Mouse (Mus musculus) stomach, embryonic 15.5 days (tissue): ENCODE measurements around the gene Cryba2. TPM values are rescaled to one million over a fixed set of nuclear protein-coding genes. Genes with fewer than 3 reads are reported as not detected.
A peak's percentile ranks its signal among the peaks of the same experiment; 100 is the strongest.

Experiments
- ATAC-seq: fragments of 200-750 bp; cut with Nextera tagmentation; 2 replicates; pipeline ENCODE4 v1.8.0; 2017; ENCODE audit warnings: low read depth, moderate number of reproducible peaks, moderate TSS enrichment; ENCODE audit not compliant: insufficient read depth, low FRiP score
- H3K27ac ChIP-seq: fragments of 300-500 bp; sonication (generic); 2 replicates; pipeline ENCODE4 v1.5.1; 2015; ENCODE audit warnings: mild to moderate bottlenecking, inconsistent platforms
- H3K27me3 ChIP-seq: fragments of 300-500 bp; sonication (generic); replicated peaks from 2 replicates; pipeline ENCODE4 v1.6.1; 2015; ENCODE audit warnings: inconsistent platforms
- H3K36me3 ChIP-seq: fragments of 300-500 bp; sonication (generic); 2 replicates; pipeline ENCODE4 v1.6.1; 2015; ENCODE audit warnings: inconsistent platforms
- H3K4me1 ChIP-seq: fragments of 300-500 bp; sonication (generic); 2 replicates; pipeline ENCODE4 v1.6.1; 2015; ENCODE audit warnings: inconsistent platforms
- H3K4me2 ChIP-seq: fragments of 300-500 bp; sonication (generic); 2 replicates; pipeline ENCODE4 v1.6.1; 2015; ENCODE audit warnings: mild to moderate bottlenecking, inconsistent platforms
- H3K4me3 ChIP-seq: fragments of 300-500 bp; sonication (generic); replicated peaks from 2 replicates; pipeline ENCODE4 v1.5.1; 2015; ENCODE audit warnings: inconsistent platforms
- H3K9ac ChIP-seq: fragments of 300-500 bp; sonication (generic); 2 replicates; pipeline ENCODE4 v1.6.1; 2015; ENCODE audit warnings: inconsistent platforms
- H3K9me3 ChIP-seq: fragments of 300-500 bp; sonication (generic); 2 replicates; pipeline ENCODE4 v1.6.1; 2016; ENCODE audit warnings: inconsistent platforms
- WGBS: fragments of 180-500 bp; shearing (Covaris S2); methylation state at CpG from one replicate; pipeline ENCODE4 v1.1.7; 2015; 5-methylcytosine and 5-hydroxymethylcytosine counted together
- microRNA counts: library from miRNA; unstranded; fragments of <30 nt; microRNA quantifications from one replicate; lab custom pipeline; 2016
- microRNA-seq: library from miRNA; unstranded; fragments of <30 nt; microRNA quantifications from one replicate; pipeline ENCODE4, GENCODE M21; 2016
- polyA plus RNA-seq: library from polyadenylated mRNA; unstranded; fragments of >200 nt; fragmentation: Nextera tagmentation; extraction: Ambion mirVana; gene quantifications from 2 replicates; pipeline ENCODE4 v1.2.1, GENCODE M21; 2015

Gene Cryba2
- polyA plus RNA-seq, 1 experiment from 2014 or later: 2.2 TPM

GRCm38 (mm10) chr1:74855651-74856438 lies 37.1 kb downstream of the Cryba2 start:
- ATAC-seq: no peak
- peaks cover 93% of the 10 kb centered on the region for H3K27me3 ChIP-seq
- H3K4me1 ChIP-seq: peaks cover 26% of the 10 kb centered on the region
- peak overlapping the region; percentile 99 for H3K4me2 ChIP-seq
- peak overlapping the region; percentile 64 for H3K4me3 ChIP-seq
- H3K9ac ChIP-seq: no peak overlapping the region
- H3K27ac ChIP-seq: no peak overlapping the region
- H3K9me3 ChIP-seq: no peaks in the 10 kb centered on the region
- WGBS: 1% methylated on average over 74 of the region's 74 CpGs
- no peaks in the 10 kb centered on the region for H3K36me3 ChIP-seq

- Histone ChIP-seq H3K27ac (no peak overlapping the region), H3K36me3 (no peaks in the 10 kb centered on the region), H3K4me1 (peaks cover 26% of the 10 kb centered on the region), H3K9me3 (no peaks in the 10 kb centered on the region), H3K27me3 (peaks cover 95% of the 10 kb centered on the region), H3K4me2 (peak overlapping the region; percentile 99), H3K4me3 (peak overlapping the region; percentile 64), H3K9ac (peak overlapping the region; percentile 41)
- 1% methylated on average over 48 of the region's 48 CpGs for whole genome bisulfite sequencing
- ATAC-seq: no peak
Measured at GRCm38 (mm10) chr1:74855156-74855555, 37.8 kb downstream of the Cryba2 start.

GRCm38 (mm10) chr1:74854306-74855056 lies 38.5 kb downstream of the Cryba2 start, which contains the start of gene Cdk5r2:
Gene Cdk5r2 (plus strand): TSS chr1:74854934.
- Histone ChIP-seq H3K4me1 (peaks cover 26% of the 10 kb centered on the region), H3K9me3 (no peaks in the 10 kb centered on the region), H3K36me3 (no peaks in the 10 kb centered on the region), H3K9ac (peak within 1 kb of the TSS; percentile 41), H3K4me3 (peak within 1 kb of the TSS; percentile 64), H3K27me3 (peaks cover 95% of the 10 kb centered on the region), H3K4me2 (peak within 1 kb of the TSS; percentile 99), H3K27ac (no peak within 1 kb of the TSS)
- WGBS: 2% methylated on average over 38 of the region's 39 CpGs
- ATAC-seq: peak; percentile 83; the same call in 1 of the 2 replicates

- no peak for ATAC-seq
- Histone ChIP-seq H3K9ac (no peak overlapping the region), H3K4me2 (no peak overlapping the region), H3K9me3 (no peaks in the 10 kb centered on the region), H3K4me3 (no peak overlapping the region), H3K27me3 (peaks cover 66% of the 10 kb centered on the region), H3K27ac (no peak overlapping the region), H3K36me3 (no peaks in the 10 kb centered on the region), H3K4me1 (peaks cover 14% of the 10 kb centered on the region)
- WGBS: 16% methylated on average over 6 of the region's 6 CpGs
Measured at GRCm38 (mm10) chr1:74851001-74851775, 41.8 kb downstream of the Cryba2 start.

GRCm38 (mm10) chr1:74850251-74850650 lies 42.7 kb downstream of the Cryba2 start:
- WGBS: 29% methylated on average over 6 of the region's 6 CpGs
- no peak for ATAC-seq
- H3K36me3 ChIP-seq: no peaks in the 10 kb centered on the region
- no peak overlapping the region for H3K4me2 ChIP-seq
- H3K27me3 ChIP-seq: peaks cover 56% of the 10 kb centered on the region
- peaks cover 5% of the 10 kb centered on the region for H3K4me1 ChIP-seq
- H3K9me3 ChIP-seq: no peaks in the 10 kb centered on the region
- H3K27ac ChIP-seq: no peak overlapping the region
- H3K4me3 ChIP-seq: no peak overlapping the region
- H3K9ac ChIP-seq: no peak overlapping the region

- no peak for ATAC-seq
- Histone ChIP-seq H3K9ac (no peak overlapping the region), H3K4me3 (no peak overlapping the region), H3K4me2 (no peak overlapping the region), H3K9me3 (no peaks in the 10 kb centered on the region), H3K27me3 (peaks cover 43% of the 10 kb centered on the region), H3K27ac (no peak overlapping the region), H3K4me1 (no peaks in the 10 kb centered on the region), H3K36me3 (no peaks in the 10 kb centered on the region)
- 56% methylated on average over 5 of the region's 5 CpGs for WGBS
Measured at GRCm38 (mm10) chr1:74848946-74849345, 44.0 kb downstream of the Cryba2 start.

GRCm38 (mm10) chr1:74846341-74846740 lies 46.6 kb downstream of the Cryba2 start:
- no peak for ATAC-seq

GRCm38 (mm10) chr1:74843090-74843489 lies 49.9 kb downstream of the Cryba2 start:
- ATAC-seq: no peak
- H3K27ac ChIP-seq: no peak overlapping the region

More at GRCm38 (mm10) chr1:74846341-74846740, 46.6 kb downstream of the Cryba2 start:
- Histone ChIP-seq H3K27me3 (peaks cover 23% of the 10 kb centered on the region), H3K9ac (no peak overlapping the region), H3K36me3 (no peaks in the 10 kb centered on the region), H3K4me2 (no peak overlapping the region), H3K4me3 (no peak overlapping the region), H3K9me3 (no peaks in the 10 kb centered on the region), H3K27ac (no peak overlapping the region), H3K4me1 (no peaks in the 10 kb centered on the region)
- 30% methylated on average over 9 of the region's 9 CpGs for WGBS

More at GRCm38 (mm10) chr1:74843090-74843489, 49.9 kb downstream of the Cryba2 start:
- Histone ChIP-seq H3K9ac (no peak overlapping the region), H3K4me2 (no peak overlapping the region), H3K9me3 (no peaks in the 10 kb centered on the region), H3K4me1 (no peaks in the 10 kb centered on the region), H3K36me3 (no peaks in the 10 kb centered on the region), H3K27me3 (0 out of 2 replicates have a peak, but pooled peaks cover 3% of the 10 kb centered on the region), H3K4me3 (no peak overlapping the region)
- WGBS: 78% methylated on average over 5 of the region's 5 CpGs

MicroRNA genes within 50 kb of the gene (microRNA counts, 519-probe panel; counts per million panel counts)
- 3,545 counts per million, percentile 89 among the panel's probes with 10 or more counts for microRNA mmu-miR-375 (lab: Ali Mortazavi, UCI)

Small RNAs within 50 kb of the gene (microRNA-seq; reads per million reads assigned to microRNA genes)
- gene Mir375: 29,939 reads per million, percentile 98 among the genes with 10 or more reads in this experiment

Other genes with a start within 250 kb of the Cryba2 start
- 9.1 and 9.4 TPM in 2 replicates for gene Ttll4, start 231.4 kb downstream of the Cryba2 start, polyA plus RNA-seq
- 6.1 and 7.9 TPM in 2 replicates for gene Cyp27a1, start 179.6 kb downstream of the Cryba2 start, polyA plus RNA-seq
- 0.28 and 0.36 TPM in 2 replicates for gene Prkag3, start 143.9 kb downstream of the Cryba2 start, polyA plus RNA-seq
- gene Wnt6, start 121.3 kb downstream of the Cryba2 start, polyA plus RNA-seq: 1.4 and 1.8 TPM in 2 replicates
- gene Wnt10a, start 101.6 kb downstream of the Cryba2 start, polyA plus RNA-seq: 2.6 and 3.5 TPM in 2 replicates
- gene Cdk5r2, start 38.2 kb downstream of the Cryba2 start, polyA plus RNA-seq: 0.18 TPM in 2 replicates
- gene Fev, start 7.7 kb downstream of the Cryba2 start, polyA plus RNA-seq: 1.6 TPM in 2 replicates
- gene Cfap65, start 42.5 kb upstream of the Cryba2 start, polyA plus RNA-seq: 0.06 TPM in 1 of 2 replicates, not detected in the other
- gene Ihh, start 58.5 kb upstream of the Cryba2 start, polyA plus RNA-seq: 24.3 and 31.0 TPM in 2 replicates
- 8.6 and 9.5 TPM in 2 replicates for gene Nhej1, start 232.1 kb upstream of the Cryba2 start, polyA plus RNA-seq
- gene Slc23a3, start 240.7 kb upstream of the Cryba2 start, polyA plus RNA-seq: 0.49 and 0.86 TPM in 2 replicates
- gene Cnppd1, start 249.6 kb upstream of the Cryba2 start, polyA plus RNA-seq: 38.8 and 44.9 TPM in 2 replicates
- 43.8 and 47.8 TPM in 2 replicates for gene Retreg2, start 249.6 kb upstream of the Cryba2 start, polyA plus RNA-seq